Mouse (Mus musculus) left cerebral cortex, postnatal 10 days (tissue): ENCODE data around the gene Bicc1. TPM values are rescaled to one million over a fixed set of nuclear protein-coding genes. Genes with fewer than 3 reads are reported as not detected.

Experiments
- DNase-seq, 2 experiments: peaks; one replicate each; pipeline ENCODE4 v3.0.0; 2021 to 2022; ENCODE audit warnings: low spot score in 2 of 2, mixed read lengths in 1 of 2; ENCODE audit errors: extremely low spot score in 1 of 2
- intact Hi-C: fragments of 180-260 bp; cut with DNase I; formaldehyde crosslinking; loops from one replicate; pipeline ENCODE4 v1.15.1; 2025
- total RNA-seq, 2 experiments: library from RNA; stranded (reverse); gene quantifications; 2 replicates each; pipeline ENCODE4 v1.2.3; 2021

Bicc1 gene
- total RNA-seq, 2 experiments from 2014 or later: 5.8 to 6.6 TPM

GRCm38 (mm10) chr10:71131333-71131732 lies 28.2 kb downstream of the Bicc1 start:
- intact Hi-C loops: no loop called here
- DNase-seq: no peak

- DNase-seq: no peak
- intact Hi-C loops: no loop called here
These were observed 29.2 kb downstream of the Bicc1 start for GRCm38 (mm10) chr10:71130261-71130660.

- intact Hi-C loops: no loop called here
- no peak for DNase-seq
These were observed 31.6 kb downstream of the Bicc1 start for GRCm38 (mm10) chr10:71127951-71128331.

- DNase-seq: no peak
- intact Hi-C loops: no loop called here
These were observed 32.1 kb downstream of the Bicc1 start for GRCm38 (mm10) chr10:71127278-71127950.

GRCm38 (mm10) chr10:71123974-71124373 lies 35.5 kb downstream of the Bicc1 start:
- no peak for DNase-seq
- intact Hi-C loops: no loop called here

- intact Hi-C loops: no loop called here
- DNase-seq: no peak
These were observed 36.1 kb downstream of the Bicc1 start for GRCm38 (mm10) chr10:71123395-71123794.

GRCm38 (mm10) chr10:71122480-71122879 lies 37.0 kb downstream of the Bicc1 start:
- intact Hi-C loops: no loop called here

GRCm38 (mm10) chr10:71120769-71121165 lies 38.7 kb downstream of the Bicc1 start:
- no peak for DNase-seq
- intact Hi-C loops: no loop called here

More at GRCm38 (mm10) chr10:71122480-71122879, 37.0 kb downstream of the Bicc1 start:
- DNase-seq: no peak

GRCm38 (mm10) chr10:71120121-71120768 lies 39.3 kb downstream of the Bicc1 start:
- no peak for DNase-seq
- intact Hi-C loops: no loop called here

GRCm38 (mm10) chr10:71119120-71119847 lies 40.2 kb downstream of the Bicc1 start:
- DNase-seq: no peak
- intact Hi-C loops: no loop called here

- intact Hi-C loops: no loop called here
- no peak for DNase-seq
These were observed 41.7 kb downstream of the Bicc1 start for GRCm38 (mm10) chr10:71117766-71118165.

- peak in 1 of 2 experiments; percentile 63 for DNase-seq
- intact Hi-C loops: no loop called here
These were observed 45.1 kb downstream of the Bicc1 start for GRCm38 (mm10) chr10:71114260-71114920.

- DNase-seq: no peak
- intact Hi-C loops: no loop called here
These were observed 52.9 kb downstream of the Bicc1 start for GRCm38 (mm10) chr10:71106491-71107205.

GRCm38 (mm10) chr10:71104791-71105190 lies 54.7 kb downstream of the Bicc1 start:
- no peak for DNase-seq
- intact Hi-C loops: no loop called here

GRCm38 (mm10) chr10:71100815-71101499 lies 58.5 kb downstream of the Bicc1 start:
- intact Hi-C loops: no loop called here
- DNase-seq: no peak

- DNase-seq: no peak
- intact Hi-C loops: no loop called here
These were observed 64.7 kb downstream of the Bicc1 start for GRCm38 (mm10) chr10:71094707-71095254.

GRCm38 (mm10) chr10:71093312-71093711 lies 66.2 kb downstream of the Bicc1 start:
- intact Hi-C loops: no loop called here
- DNase-seq: no peak

GRCm38 (mm10) chr10:71087359-71087716 lies 72.2 kb downstream of the Bicc1 start:
- intact Hi-C loops: no loop called here
- DNase-seq: no peak
